Mouse (Mus musculus): Measurements from ENCODE around the gene Epas1.

Epas1 gene

GRCm38 (mm10) chr17:86827391-86828165, 74.1 kb downstream of the Epas1 start:
- DNase-seq (ENCODE audit: extremely low read depth, low read depth, low spot score): no peak

GRCm38 (mm10) chr17:86828500-86828899, 75.0 kb downstream of the Epas1 start:
- DNase-seq (ENCODE audit: extremely low read depth, low read depth, low spot score): no peak

DNA sequence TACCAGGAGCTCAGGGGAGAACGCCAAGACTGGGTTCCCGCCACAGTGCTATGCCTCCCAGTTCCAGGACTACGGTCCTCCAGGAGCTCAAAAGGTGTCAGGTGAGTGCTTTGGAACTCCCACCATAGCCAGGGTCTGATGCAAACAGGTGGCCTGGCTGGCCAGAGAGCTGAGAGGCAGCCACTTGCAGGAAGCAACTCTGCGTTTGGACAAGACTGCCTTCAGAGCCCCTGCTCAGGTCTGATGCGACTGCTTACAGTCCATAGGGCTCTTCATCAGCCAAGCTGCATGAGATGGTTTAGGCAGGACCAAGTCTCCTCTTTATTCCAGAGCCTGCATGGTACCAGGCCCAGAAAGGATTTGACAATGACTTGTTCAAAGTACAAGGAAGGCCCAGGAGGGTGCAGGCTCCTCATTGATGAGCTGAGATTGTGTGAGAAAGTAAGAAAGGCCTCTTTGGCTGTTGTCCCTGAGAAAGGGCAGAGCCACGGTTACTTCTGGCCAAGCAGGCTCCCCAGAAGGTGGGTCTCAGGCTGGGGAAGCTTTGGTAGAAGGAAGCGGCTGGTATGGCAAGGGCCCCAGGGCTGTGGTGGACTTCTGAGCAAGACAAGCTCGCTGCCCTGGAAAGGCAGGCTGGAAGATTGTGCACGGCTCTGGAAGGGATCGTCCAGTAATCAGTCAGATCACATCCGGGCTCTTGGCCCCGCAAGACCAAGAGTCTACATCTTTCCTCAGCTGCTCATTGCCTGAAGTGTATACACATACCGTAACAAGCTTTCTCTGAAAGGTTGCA, 76.1 kb downstream of the Epas1 start:
- DNase-seq (ENCODE audit: extremely low read depth, low read depth, low spot score): no peak

GRCm38 (mm10) chr17:86830893-86831292, 77.4 kb downstream of the Epas1 start:
- DNase-seq (ENCODE audit: extremely low read depth, low read depth, low spot score): no peak

- no peak for DNase-seq (ENCODE audit: extremely low read depth, low read depth, low spot score)
Observed at GRCm38 (mm10) chr17:86832562-86833327, 79.2 kb downstream of the Epas1 start.

GRCm38 (mm10) chr17:86833945-86834344, 80.4 kb downstream of the Epas1 start:
- no peak for DNase-seq (ENCODE audit: extremely low read depth, low read depth, low spot score)

GRCm38 (mm10) chr17:86839308-86839707, 85.8 kb downstream of the Epas1 start:
- no peak for DNase-seq (ENCODE audit: extremely low read depth, low read depth, low spot score)

DNA sequence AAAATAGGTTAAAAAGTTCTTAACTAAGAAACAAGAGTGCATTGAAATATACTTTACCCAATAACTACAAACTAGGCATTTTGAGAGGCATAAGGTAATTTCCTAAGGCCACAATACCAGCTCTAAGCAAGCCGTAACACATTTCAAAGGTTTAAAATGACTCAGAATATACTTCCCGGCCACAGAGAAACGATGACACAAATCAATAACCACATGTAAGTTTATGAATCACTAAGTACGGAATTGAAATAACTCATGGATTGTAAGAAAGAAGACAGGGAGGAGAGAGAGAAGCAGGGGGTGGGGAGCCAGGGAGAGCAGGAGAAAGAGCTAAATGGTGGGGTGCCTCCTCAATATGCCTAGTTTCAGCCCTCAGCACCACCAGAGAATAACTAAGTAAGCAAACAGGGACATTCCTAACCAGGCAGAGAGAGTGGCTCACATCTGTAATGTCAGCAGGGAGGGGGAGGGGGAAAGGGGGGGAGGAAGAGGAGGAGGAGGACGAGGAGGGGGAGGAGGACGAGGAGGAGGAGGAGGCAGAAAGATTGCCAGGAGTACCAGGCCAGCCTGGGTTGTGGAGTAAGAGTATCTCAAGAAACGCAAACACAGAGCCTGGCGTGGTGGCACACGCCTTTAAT, 97.3 kb downstream of the Epas1 start:
- no peak for DNase-seq (ENCODE audit: extremely low read depth, low read depth, low spot score)

- DNase-seq (ENCODE audit: extremely low read depth, low read depth, low spot score): no peak
Observed at GRCm38 (mm10) chr17:86851782-86852181, 98.3 kb downstream of the Epas1 start.

- DNase-seq (ENCODE audit: extremely low read depth, low read depth, low spot score): no peak
Observed at GRCm38 (mm10) chr17:86852591-86853031, 99.1 kb downstream of the Epas1 start.

DNA sequence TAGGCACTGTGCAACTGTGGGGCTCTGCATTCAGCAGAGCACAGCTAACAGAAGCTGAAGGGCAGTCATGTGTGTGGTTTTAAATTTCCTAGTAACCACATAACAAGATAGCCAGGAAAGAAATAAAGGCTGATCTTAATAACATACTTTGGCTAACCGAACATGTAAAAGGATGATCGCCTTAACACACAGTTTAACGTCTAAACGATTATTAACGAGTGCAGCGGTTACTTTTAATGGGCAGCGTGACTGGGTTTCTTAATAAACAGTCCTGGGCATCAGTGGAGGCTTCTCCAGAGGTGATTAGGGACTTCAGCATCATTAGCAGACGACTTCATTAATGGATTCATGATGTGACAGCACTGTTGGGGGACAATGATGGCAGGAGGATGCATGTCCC, 117.1 kb downstream of the Epas1 start:
- no peak for DNase-seq (ENCODE audit: extremely low read depth, low read depth, low spot score)

DNA sequence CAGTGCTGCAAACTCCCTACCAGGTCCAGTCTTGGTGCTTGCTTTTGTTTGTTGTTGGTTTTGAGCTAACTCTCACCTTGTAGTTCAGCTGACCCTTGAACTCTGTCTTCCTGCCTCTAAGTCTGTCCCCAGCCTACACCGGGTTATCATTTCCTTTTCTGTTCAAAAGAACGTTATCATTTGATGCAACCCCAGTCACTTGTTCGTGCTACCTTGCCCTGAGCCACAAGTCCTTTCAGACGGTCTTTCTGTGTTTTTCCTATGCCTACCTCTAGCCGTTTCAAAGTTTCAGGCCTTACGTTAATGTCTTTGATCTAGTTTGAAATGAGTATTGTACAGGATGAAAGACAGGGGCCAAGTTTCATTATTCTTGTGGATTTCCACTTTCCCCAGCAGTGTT, 119.1 kb downstream of the Epas1 start:
- DNase-seq (ENCODE audit: extremely low read depth, low read depth, low spot score): no peak

DNA sequence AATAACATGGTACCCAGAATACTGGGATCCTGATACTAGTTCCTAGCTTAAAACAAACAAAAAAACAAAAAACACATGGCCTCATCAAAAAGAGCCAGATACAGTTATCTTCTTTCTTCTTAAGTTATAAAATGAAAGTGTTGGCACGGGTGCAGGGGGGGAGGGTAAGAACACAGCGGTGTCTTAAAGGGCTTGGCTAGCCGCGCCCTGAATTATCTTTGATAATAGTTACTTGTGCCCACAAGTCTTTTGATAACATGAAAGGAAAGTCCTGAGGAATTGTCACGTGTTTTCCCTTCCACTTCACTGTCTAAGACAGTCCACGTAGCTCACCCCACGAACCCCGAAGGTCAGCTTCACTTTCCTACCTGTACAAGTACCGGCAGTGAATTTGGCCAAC, 123.4 kb downstream of the Epas1 start:
- DNase-seq (ENCODE audit: extremely low read depth, low read depth, low spot score): no peak

- no peak for DNase-seq (ENCODE audit: extremely low read depth, low read depth, low spot score)
Observed at GRCm38 (mm10) chr17:86877747-86878146, 124.2 kb downstream of the Epas1 start.

DNA sequence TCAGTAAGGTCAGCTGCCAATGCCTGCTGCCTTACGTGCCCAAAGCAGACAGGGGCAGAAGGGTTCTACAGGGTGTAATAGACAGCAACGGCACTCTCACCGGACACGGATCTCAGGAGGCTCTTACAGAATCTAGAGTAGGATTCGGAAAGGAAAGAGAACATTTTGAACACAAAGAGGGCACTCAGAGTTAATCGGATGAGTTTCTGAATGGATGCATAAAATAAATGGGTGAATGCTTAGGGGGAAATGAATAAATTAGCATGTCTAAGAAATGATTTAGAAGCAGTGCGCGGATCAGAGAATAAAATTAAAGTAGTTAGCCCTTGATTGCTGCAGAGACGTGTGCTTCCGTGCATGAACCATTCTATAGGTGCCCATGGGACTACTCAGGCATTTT, 126.6 kb downstream of the Epas1 start:
- no peak for DNase-seq (ENCODE audit: extremely low read depth, low read depth, low spot score)

- DNase-seq (ENCODE audit: extremely low read depth, low read depth, low spot score): no peak
Observed at GRCm38 (mm10) chr17:86880461-86881044, 127.1 kb downstream of the Epas1 start.

Measured in fat pad, adult 2 months (tissue).